Mouse (Mus musculus): Measurements from ENCODE around the gene Galnt4. TPM values are rescaled to one million over a fixed set of nuclear protein-coding genes. Genes with fewer than 3 reads are reported as not detected.

Gene Galnt4
- total RNA-seq, 2 experiments from 2014 or later: 1.7 to 2.0 TPM

DNA sequence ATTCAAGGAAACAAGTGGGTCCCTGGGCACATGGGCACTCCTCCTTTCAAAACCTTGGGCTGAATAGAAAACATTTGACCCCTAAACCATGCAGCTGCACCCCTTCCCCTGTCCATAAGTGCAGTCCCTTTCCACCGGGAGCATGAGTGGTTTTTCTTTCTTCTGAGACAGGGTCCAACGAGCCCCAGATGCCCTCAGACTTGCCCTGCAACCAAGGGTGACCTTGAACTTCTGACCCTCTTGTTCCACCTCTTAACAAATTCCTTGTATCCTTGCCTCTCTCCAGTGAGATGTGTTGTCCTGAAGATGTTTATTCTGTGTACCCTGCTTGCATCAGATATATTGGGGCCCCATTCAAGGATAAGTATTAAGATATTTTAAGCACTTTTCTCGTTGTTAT, 5.6 kb downstream of the Galnt4 start:
- no peak for ATAC-seq (replicated peaks; ENCODE audit: low FRiP score, poor library complexity, severe bottlenecking)

DNA sequence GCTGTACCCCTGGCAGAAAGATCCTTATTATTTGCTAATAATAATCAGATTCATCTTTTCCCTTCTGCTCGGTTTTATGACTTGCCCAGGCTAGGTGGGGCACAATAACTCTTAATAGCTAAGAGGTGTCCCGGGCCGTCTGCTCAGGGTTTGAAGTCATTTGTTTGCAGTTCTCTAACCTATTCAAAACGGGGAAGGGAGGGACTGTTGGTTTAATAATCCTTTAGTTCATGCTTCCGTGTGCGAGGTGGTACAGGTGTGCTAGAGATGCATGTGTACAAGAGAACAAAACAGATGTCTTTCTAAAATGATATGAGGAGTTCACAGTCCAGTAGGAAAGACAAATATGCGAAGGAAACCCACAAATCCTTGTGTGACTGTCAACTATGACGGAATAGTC, 6.3 kb downstream of the Galnt4 start:
- no peak for ATAC-seq (replicated peaks; ENCODE audit: low FRiP score, poor library complexity, severe bottlenecking)

DNA sequence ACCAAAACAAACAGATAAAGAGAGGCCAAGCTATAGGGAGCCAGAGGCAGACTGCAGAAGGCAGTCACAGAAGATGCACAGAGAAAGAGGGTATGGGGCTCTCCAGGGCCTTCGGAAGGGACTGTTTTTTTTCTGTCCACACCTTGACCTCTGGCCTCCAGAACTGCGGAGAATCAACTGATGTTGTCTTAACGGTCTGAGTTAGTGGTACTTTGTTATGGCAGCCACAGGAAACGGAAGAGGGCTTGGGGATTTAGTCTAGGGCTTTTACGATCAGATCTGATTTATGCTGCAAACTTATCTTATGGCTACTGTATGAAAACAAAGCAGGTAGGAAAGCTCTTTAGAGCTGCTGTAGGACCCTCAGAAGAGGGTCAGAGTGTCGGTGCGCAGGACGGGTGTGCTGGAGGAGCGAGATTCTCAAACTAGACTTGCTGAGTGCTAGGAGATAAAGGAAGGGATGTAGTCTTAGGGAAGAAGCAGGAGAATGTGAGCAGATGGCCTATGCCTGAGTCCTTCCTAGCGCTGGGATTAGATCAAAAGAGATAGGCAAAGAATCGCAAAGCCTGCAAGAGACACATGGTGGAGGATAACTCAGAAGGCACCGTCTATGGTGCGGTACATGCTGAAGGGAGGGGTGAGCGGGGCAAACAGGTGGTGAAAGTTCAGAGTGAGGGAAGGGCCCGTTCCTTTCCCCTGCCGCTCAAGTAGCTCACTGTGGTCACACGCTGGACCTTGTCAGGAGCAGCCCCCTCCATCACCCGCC, 7.7 kb downstream of the Galnt4 start:
- no peak for ATAC-seq (replicated peaks; ENCODE audit: low FRiP score, poor library complexity, severe bottlenecking)

DNA sequence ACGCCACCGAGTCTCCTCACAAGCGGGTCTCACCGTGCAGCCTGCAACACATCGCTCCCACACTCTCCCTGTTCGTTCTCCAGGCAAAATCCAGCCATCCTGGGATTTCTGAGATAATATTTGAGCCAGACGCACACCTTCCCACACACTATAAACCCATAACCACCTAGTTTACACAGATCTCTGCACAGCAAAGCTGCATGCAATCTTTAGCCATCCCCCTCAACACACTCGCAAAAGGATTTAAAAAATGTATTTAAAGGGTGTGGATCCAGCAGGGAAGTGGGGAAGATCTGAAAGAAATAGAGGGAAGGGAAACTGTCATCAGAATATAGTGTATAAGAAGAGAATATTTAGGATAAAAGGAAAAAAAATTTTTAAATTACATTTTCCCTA, 8.3 kb downstream of the Galnt4 start:
- ATAC-seq (replicated peaks; ENCODE audit: low FRiP score, poor library complexity, severe bottlenecking): no peak

DNA sequence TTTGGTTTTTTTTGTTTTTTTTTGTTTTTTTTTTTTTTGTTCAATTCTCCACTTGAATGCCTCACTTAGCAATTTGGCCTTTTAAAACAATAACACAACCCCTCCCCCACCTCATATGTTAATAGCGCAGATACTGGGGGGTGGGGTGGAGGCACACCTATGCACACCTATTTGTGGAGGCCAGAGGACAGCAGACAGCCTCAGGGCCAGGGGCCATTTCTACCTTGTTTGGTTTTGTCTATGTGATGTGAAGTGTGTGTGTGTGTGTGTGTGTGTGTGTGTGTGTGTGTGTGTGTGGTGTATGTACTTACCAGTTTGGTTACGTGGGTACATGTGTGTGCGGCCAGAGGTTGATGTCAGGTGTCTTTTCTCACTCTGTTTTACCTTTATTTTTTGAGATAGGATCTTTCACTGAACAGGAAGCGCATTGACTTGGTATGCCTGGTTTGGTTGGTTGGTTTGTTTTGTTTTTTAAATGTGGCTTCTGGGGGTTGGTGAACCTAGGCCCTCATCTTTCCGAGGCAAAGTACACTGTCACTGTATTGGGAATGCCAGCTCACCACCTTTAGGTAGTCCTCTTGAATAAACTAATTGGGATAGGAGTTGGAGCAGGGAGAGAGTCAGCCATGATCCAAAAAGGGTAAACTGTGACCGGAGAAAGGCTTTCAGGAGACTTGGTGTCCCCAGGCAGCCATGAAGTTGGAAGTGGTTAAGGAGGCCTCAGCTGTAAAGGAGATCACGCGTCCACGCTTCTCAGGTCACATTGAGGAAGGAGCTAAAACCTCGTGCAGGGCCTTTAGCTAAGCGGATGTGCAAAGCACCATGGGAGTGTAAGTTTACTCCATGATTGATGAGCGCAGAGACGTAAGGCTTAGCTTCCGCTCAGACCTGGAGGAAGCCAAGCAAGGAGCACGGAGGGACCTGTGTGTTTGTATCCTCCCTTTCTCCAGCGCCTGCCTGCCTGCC, 9.0 kb downstream of the Galnt4 start:
- no peak for ATAC-seq (replicated peaks; ENCODE audit: low FRiP score, poor library complexity, severe bottlenecking)

DNA sequence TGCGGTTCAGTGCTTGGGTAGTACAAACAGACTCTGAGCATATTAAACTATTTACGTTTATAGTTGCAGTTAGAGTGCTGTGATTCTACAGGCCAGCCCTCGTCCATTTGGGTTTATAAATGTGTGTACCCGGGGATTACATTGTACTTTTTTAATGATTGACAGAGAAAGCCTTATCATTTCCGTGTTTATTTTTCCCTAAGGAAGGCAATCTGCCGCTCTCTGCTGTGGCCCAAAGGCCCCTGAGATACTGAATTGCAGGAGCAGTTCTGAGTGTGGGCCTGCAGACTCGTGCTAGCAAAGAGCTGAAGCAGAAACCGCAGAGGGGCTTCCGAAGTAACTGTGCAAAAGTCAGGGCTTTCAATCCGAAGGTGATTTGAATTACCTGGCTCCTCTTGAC, 9.9 kb downstream of the Galnt4 start:
- no peak for ATAC-seq (replicated peaks; ENCODE audit: low FRiP score, poor library complexity, severe bottlenecking)

DNA sequence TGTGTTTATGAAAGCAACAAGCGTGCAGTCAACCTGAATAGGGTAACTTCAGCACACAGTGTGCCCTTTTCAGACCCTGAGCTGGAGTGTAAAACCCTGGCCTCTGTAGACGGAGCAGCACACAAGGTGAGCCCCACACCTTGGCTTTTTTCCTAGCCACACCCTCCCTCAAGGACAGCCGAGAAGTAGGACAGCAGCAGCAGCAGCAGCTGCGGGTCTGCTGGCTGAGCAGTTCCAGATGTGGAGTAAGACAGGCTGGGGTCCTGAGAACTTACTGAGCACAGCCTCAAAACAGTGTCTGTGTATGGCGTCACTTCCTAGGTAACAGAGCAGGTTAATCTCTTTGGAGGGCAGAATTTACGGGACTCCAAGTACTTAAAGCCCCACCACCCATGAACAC, 10.7 kb downstream of the Galnt4 start:
- no peak for ATAC-seq (replicated peaks; ENCODE audit: low FRiP score, poor library complexity, severe bottlenecking)

DNA sequence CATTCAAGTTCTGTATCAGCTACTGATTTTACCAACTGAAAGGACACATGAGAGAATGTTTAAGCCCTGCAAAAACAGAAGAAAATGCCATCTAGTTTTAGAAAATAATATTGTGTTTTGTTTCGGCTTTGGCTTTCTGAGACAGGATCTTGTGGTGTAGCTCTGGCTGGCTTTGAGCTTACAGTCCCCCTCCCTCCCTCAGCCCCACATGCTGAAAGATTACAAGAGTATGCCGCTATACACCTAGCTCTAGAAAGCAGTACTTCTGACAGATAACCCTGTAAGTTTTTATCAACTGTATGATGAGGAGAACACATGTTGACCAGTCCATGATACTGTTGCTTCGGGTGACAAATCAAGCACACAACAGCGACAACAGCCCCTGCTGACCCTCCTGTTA, 11.5 kb downstream of the Galnt4 start:
- no peak for ATAC-seq (replicated peaks; ENCODE audit: low FRiP score, poor library complexity, severe bottlenecking)

DNA sequence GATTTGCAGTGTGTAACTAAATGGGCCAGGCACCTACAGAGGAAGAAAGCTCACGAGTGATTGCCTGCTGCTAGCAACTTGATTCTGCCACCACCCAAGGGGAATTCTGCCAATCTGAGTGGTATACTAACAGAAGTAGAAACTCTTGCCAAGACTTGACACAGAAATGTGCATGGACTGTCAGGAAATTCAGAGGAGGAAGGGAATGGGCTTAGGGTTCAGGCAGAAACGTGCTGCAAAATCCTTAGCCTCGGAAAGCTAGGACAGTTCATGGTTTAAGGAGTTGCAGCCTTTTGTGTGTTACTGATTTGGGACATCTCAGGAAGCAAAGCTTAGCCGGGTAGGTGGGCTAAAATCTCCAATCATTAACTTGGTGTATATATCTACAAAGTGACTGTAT, 18.3 kb downstream of the Galnt4 start, which contains the start of gene Phxr2:
Phxr2 (minus strand) TSS at position 101 of the 400 bp plus-strand sequence.
- no peak for ATAC-seq (replicated peaks; ENCODE audit: low FRiP score, poor library complexity, severe bottlenecking)

DNA sequence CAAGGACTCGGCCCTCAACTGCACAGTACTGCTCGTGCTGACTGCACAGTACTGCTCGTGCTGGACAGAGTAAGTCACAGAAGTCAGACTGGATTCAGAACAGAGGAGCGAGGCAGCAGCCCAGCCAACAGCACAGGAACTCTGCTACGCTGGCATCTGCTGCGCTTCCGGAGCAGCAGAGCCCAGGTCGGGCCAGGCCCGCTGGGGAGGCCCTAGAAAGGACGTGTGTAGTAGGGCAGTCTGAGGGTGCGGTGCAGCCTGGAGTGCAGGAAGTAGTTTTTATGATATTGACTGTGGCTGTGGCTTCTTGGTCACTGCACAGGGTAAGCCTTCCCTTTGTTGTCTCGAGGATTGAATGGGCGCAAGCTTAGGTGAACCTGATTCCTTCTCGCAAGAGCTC, 19.0 kb downstream of the Galnt4 start:
- ATAC-seq (replicated peaks; ENCODE audit: low FRiP score, poor library complexity, severe bottlenecking): no peak

DNA sequence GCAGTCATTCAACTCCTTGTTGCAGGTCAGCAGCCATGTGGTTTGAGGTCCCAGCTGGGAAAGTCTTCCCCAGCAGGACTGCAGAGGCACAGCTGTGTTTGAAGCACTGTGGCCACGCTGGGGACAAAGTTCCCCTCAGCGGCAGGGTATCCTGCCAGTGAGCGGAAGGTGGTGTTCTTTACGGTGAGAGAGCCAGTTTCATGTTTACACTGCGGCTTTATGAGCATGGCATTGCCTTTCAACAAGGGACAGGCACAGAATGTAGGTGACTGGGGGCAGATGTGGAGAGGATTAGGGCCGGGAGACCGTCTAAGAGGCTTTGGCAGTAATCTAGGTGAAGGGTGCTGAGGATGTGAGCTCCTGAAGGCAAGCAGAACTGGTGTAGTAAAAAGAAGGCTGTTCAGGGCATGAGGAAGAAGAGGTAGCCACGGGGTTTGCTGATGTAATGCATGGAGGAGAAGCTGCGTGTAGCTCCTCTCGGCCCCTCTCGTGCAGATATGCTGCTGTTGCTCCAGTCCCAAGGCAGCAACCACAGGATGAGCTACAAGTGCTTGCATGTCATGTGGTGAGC, 19.8 kb downstream of the Galnt4 start:
- ATAC-seq (replicated peaks; ENCODE audit: low FRiP score, poor library complexity, severe bottlenecking): no peak

DNA sequence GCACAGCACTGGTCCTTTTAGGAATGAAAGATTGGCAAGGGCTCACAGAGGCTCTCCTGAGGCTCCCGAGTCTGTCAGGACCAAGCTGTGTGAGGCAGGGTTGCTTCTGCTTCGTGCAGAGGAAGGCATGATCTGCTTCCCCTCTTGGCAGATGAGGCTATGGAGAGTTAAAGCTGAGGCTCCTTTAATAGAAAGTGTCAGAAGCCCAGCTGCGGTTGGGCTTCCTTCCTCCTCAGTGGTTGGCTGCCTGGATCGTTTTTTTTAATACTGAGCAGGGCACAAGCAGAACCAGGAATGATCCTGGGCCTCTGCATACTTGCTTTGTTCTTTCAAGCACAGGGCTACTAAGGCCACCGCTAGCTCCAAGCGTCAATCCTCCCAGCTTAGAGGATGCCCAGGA, 22.7 kb downstream of the Galnt4 start:
- no peak for ATAC-seq (replicated peaks; ENCODE audit: low FRiP score, poor library complexity, severe bottlenecking)

DNA sequence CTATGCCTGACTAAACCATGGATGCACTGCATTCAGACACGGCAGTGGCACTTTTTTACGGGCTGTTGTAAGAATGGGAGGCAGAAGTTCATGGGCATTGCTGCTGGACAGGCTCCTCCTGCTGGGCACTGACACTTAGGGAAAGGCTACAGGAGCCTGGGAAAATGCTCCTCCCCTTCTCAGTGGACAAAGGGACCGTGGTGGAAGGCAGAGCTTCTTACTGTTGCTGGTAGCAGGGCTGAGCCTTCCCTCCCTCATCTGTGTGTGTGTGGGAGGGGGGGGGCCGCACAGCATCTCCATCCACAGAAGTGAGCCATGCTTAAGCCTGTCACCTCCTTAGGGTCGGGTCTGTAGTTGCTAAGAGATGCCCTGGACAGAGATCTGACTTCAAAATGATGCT, 23.3 kb downstream of the Galnt4 start:
- ATAC-seq (replicated peaks; ENCODE audit: low FRiP score, poor library complexity, severe bottlenecking): no peak

DNA sequence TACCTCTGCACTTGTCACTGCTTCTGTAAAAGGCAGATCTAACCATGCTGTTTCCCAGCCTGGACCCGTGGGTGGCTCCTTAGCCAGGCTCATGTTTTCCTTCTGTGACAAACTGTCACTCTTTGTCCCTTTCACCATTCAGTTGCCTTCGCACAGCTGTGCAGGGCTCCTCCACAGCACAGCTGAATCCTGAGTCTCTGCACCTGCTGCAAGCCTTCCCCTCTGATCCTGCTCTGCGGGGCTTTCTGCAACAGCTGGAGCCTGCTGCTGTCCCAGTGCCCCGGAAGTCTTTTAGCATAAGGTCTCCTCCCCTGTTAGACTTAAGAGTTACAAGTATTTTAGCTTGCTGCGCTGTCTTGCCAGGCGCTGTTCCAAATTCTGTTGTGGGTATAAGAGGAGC, 24.2 kb downstream of the Galnt4 start:
- no peak for ATAC-seq (replicated peaks; ENCODE audit: low FRiP score, poor library complexity, severe bottlenecking)

DNA sequence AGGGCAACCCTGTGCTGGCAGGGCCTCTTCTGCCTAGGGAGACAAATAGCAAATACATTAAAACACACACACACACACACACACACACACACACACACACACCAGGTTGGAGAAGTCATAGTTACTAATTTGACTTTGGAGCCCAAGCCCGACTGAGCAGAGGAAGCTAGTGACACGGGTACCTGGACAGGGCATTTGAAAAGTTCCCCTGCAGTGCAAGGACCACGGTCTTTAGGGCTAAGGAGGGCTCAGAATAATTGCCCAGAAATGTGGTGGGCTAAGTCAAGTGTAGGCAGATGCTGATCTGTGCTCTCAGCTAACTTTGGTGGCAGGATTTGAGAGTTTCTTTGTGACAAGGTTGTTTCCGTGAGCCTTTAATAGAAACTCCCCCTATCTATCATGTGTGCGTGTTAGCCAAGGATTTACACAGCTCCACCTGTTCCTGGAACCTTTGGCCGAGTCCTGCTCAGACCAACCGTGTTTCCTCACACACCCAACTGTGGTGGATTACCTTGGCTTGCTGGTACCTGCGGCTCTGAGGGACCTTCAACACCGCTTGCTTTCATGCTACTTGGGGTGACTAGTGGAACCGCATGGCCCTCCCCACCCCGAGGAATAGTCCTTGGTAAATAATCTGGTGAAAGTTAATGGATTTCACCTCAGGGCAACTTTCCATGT, 24.8 kb downstream of the Galnt4 start:
- 0 out of 2 replicates have a peak, but pooled peaks have one; percentile 27 for ATAC-seq (replicated peaks; ENCODE audit: low FRiP score, poor library complexity, severe bottlenecking)

DNA sequence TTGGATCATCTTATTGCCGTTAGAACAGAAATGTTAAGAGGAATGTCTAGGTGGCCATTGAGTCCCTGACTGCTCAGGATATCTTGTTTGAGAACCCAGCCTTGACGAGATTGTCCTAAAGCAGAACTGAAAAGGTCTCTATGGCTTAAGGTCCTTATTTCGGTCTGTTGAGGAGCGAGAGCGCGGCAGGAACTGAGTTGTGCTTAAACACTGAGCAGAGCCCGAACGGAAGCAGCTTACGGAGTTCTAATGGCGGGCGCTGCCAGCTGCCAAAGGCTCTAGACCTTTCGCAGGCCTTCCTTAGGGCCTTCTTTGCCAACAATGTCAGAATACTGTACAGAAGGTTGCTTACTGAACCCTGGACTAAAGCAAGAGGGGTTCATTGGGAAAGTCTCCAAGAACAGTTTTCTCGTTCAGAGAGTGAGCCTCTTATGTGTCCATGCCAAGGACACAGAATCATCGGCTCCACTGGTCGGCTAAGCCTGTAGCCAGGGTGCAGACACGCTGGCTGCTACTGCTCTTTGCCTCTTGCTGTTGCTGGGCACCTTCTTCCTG, 25.4 kb downstream of the Galnt4 start:
- ATAC-seq (replicated peaks; ENCODE audit: low FRiP score, poor library complexity, severe bottlenecking): no peak

DNA sequence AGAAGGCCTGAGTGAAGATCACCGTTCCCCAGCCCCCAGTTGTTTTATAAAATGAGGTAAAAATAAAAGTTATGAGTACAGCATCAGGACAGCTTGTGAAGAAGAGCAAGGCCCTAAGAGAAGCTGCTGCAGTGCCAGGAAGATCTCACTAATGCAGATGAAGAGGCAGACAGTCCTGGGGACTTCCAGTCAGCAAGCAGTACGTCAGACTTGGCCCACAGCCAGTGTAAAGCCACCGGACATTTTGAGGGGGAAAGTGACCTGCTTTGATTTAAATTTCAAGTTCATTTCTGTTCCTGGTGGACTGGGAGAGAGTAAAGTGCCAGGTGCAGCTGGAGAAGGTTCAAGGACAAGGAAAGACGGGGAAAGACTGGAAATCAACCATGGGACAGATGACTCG, 28.4 kb downstream of the Galnt4 start:
- ATAC-seq (replicated peaks; ENCODE audit: low FRiP score, poor library complexity, severe bottlenecking): no peak

DNA sequence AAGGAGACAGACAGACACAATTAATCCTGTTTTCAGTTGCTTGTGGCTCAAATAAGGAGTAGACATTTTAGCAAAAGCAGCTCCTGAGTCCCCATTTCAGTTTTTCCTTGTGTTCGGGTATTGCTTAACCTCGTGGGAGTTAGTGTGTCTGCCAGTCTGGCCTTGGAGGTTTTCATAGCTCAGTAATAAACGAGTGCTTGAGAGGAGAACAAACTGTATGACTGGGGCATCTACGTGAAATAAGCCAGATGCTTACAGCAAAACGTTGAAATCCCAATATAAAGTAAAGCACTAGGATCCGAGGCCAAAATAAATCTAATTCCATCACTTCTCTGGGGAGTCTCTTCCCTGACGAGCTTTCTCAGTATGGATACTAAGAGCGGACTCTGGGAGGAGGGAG, 37.7 kb downstream of the Galnt4 start:
- no peak for ATAC-seq (replicated peaks; ENCODE audit: low FRiP score, poor library complexity, severe bottlenecking)

DNA sequence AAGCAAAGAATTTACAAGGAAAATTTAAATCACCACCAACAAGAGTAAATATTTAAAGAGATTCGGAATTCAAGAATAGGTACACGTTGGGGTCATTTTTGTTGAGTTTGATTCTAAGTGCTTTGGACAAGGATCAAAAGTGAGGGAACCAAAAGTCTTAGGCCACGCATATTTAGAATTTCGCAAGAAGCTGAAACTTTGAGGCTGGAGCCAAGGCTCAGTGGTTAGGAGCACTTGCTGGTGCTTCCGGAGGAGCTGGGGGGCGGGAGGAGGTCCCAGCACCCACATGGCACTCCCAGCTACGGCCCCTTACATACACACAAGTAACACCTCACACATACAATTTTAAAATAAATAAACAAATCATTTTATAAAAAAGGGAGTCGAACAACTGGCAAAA, 38.6 kb downstream of the Galnt4 start:
- no peak for ATAC-seq (replicated peaks; ENCODE audit: low FRiP score, poor library complexity, severe bottlenecking)

DNA sequence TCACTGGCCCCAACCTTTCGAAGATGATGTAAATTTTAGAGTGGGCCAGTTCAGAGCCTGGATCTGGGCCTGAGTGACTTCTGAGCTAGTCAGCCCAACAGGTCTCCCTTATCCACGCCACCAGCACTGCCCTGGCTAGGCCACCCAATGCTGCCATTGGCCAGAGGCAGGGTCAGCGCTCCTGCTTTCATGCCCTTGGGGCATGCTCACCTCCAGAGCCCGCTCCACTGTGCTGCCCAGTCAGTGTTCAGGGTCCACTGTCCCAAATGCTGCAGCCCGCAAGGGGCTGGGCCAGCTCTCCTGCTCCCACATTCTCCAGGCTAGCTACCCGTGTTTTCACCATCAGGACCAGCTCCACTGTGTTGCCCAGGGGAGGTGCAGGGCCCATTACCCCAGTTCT, 42.1 kb downstream of the Galnt4 start:
- ATAC-seq (replicated peaks; ENCODE audit: low FRiP score, poor library complexity, severe bottlenecking): no peak
